Mouse (Mus musculus) ES-Bruce4 (cell line): Measurements from ENCODE around the gene Hsd17b11. TPM values are rescaled to one million over a fixed set of nuclear protein-coding genes. Genes with fewer than 3 reads are reported as not detected.

Experiments used
- H3K27ac ChIP-seq: 2 replicates; pipeline ENCODE4 v1.5.1; 2012; ENCODE audit warnings: low read length, inconsistent platforms; ENCODE audit not compliant: insufficient read depth
- H3K27me3 ChIP-seq: 2 replicates; pipeline ENCODE4 v1.6.1; 2012; ENCODE audit warnings: mild to moderate bottlenecking, low read length, inconsistent platforms; ENCODE audit not compliant: control insufficient read depth, poor library complexity, insufficient read depth, severe bottlenecking
- H3K36me3 ChIP-seq: 2 replicates; pipeline ENCODE4 v1.6.1; 2012; ENCODE audit warnings: inconsistent platforms, mild to moderate bottlenecking, low read length, moderate library complexity; ENCODE audit not compliant: control insufficient read depth, poor library complexity, insufficient read depth, severe bottlenecking
- H3K4me1 ChIP-seq: one replicate; pipeline ENCODE4 v1.8.1; 2011; ENCODE audit warnings: low read length; ENCODE audit not compliant: control insufficient read depth, insufficient read depth
- H3K4me3 ChIP-seq: 2 replicates; pipeline ENCODE4 v1.5.1; 2011; ENCODE audit warnings: low read depth, mild to moderate bottlenecking, low read length
- H3K9ac ChIP-seq: 2 replicates; pipeline ENCODE4 v1.6.1; 2012; ENCODE audit warnings: low read depth, mild to moderate bottlenecking, inconsistent platforms; ENCODE audit not compliant: poor library complexity, severe bottlenecking
- H3K9me3 ChIP-seq: replicated peaks from 2 replicates; pipeline ENCODE4 v1.6.1; 2012; ENCODE audit warnings: mild to moderate bottlenecking, low read length, inconsistent platforms; ENCODE audit not compliant: control insufficient read depth, poor library complexity, insufficient read depth, severe bottlenecking
- CTCF ChIP-seq: IDR thresholded peaks from one replicate; pipeline ENCODE4 v1.8.1; 2011; ENCODE audit warnings: low read depth, low read length
- EP300 ChIP-seq: IDR thresholded peaks from 2 replicates; pipeline ENCODE4 v1.6.1; 2011; ENCODE audit warnings: low read depth, low read length; ENCODE audit not compliant: insufficient read depth
- POLR2A ChIP-seq: IDR thresholded peaks from one replicate; pipeline ENCODE4 v1.8.1; 2011; ENCODE audit warnings: low read length; ENCODE audit not compliant: insufficient read depth
- polyA plus RNA-seq: library from polyadenylated mRNA; stranded (reverse); fragments of >200 nt; gene quantifications from 2 replicates; pipeline ENCODE4 v1.2.4, GENCODE M21; 2011; ENCODE audit warnings: low read depth; ENCODE audit not compliant: missing spikeins, insufficient read depth, insufficient read length

Hsd17b11 gene
- polyA plus RNA-seq, 1 experiment: 25.3 TPM

DNA sequence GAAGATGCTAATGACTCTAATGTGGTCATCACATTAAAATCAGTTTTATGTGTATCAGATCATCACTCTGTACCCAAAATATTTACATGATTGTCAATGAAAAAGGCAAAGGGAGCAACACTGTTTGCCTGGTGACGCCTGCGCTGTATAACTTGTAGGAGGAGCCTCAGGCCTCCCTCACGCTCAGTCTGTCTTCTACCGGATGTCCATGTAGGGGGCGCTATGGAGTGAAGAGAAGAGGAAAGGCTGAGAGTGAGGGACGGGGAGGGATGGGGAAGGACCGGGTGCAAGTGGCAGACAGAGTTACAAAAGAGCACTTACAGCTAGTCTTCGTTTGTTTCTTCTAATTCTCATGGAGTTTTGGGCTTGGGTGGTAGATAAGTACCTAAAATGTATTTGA is 31.2 kb upstream of the Hsd17b11 start:
- H3K4me3 ChIP-seq: no peak overlapping the region
- no peaks in the 10 kb centered on the region for H3K9me3 ChIP-seq
- no peaks in the 10 kb centered on the region for H3K4me1 ChIP-seq
- no peaks in the 10 kb centered on the region for H3K27me3 ChIP-seq
- H3K27ac ChIP-seq: no peak overlapping the region
- TF ChIP-seq POLR2A: no peak
- TF ChIP-seq CTCF: peak; percentile 74
- TF ChIP-seq EP300: no peak
- no peak overlapping the region for H3K9ac ChIP-seq
- H3K36me3 ChIP-seq: peaks cover 4% of the 10 kb centered on the region; the same call in 1 of the 2 replicates

DNA sequence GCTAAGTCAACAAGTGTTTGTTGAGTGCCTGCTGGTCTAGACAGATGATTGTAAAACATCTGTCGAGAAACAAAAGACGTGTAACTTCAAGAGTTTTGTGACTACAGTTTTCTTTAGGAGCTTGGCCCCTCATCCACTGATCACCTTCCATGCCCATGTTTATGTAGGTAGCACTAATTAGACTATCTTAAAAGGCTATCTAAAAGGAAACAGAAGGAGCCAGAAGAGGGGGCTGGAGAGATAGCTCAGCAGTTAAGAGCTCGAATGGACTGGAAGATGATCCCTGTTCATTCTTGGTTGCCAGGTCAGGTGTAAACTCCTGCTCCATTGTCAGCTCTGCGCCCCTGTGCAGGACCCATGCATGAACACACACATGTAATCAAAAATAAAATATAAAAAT is 26.4 kb upstream of the Hsd17b11 start:
- no peaks in the 10 kb centered on the region for H3K9me3 ChIP-seq
- peak overlapping the region; percentile 63; the same call in 1 of the 2 replicates for H3K9ac ChIP-seq
- no peaks in the 10 kb centered on the region for H3K4me1 ChIP-seq
- no peaks in the 10 kb centered on the region for H3K27me3 ChIP-seq
- H3K36me3 ChIP-seq: peaks cover 4% of the 10 kb centered on the region; the same call in 1 of the 2 replicates
- no peak overlapping the region for H3K27ac ChIP-seq
- no peak overlapping the region for H3K4me3 ChIP-seq
- TF ChIP-seq EP300 (no peak), CTCF (no peak), POLR2A (no peak)

DNA sequence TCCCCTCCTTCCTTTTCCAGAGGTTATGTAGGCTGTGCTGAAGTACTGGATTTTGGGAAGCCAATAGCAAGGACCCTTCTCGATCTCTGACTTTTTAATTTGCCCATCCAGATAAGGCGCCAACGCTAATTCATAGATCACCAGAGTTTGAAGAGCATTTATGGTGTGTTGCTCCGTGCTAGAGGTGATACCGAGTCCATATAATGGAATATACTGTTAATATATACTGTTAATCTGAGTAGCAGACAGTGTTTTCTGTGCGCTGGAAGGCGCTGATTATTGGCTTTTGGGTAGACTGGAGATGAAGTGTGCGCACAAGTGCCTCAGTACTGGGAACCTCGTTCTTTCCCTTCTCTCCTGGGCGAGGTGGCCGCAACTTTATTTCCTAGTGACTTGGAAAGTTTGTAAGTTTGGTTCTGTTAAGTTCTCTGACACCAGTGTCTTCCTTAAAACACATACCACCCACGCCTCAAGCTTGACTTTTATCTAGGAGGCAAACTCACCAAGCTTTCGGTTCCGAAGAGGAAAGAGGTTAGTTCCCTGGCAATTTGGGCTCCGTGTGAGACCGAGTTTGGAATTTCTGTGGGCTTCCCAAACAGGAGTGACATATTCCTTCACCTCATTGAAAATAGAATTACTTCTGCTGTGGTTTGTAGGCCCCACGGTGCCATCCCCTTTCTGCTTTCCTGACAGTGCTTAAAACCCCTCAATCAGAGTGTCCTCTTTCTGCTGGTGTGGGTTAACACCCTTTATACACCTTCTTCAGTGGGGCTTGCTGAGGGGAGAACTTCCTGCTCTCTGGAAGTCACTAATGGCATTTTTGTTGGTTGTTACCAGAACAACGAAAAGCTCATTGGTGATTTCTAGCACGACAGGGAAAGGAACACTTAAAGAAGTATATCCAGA is 25.7 kb upstream of the Hsd17b11 start:
- Histone ChIP-seq H3K4me3 (peak overlapping the region; percentile 93), H3K27me3 (no peaks in the 10 kb centered on the region), H3K9me3 (no peaks in the 10 kb centered on the region), H3K27ac (no peak overlapping the region), H3K36me3 (peaks cover 4% of the 10 kb centered on the region; the same call in 1 of the 2 replicates), H3K9ac (peak overlapping the region; percentile 63), H3K4me1 (no peaks in the 10 kb centered on the region)
- no peak for TF ChIP-seq CTCF
- TF ChIP-seq POLR2A: no peak
- no peak for TF ChIP-seq EP300

DNA sequence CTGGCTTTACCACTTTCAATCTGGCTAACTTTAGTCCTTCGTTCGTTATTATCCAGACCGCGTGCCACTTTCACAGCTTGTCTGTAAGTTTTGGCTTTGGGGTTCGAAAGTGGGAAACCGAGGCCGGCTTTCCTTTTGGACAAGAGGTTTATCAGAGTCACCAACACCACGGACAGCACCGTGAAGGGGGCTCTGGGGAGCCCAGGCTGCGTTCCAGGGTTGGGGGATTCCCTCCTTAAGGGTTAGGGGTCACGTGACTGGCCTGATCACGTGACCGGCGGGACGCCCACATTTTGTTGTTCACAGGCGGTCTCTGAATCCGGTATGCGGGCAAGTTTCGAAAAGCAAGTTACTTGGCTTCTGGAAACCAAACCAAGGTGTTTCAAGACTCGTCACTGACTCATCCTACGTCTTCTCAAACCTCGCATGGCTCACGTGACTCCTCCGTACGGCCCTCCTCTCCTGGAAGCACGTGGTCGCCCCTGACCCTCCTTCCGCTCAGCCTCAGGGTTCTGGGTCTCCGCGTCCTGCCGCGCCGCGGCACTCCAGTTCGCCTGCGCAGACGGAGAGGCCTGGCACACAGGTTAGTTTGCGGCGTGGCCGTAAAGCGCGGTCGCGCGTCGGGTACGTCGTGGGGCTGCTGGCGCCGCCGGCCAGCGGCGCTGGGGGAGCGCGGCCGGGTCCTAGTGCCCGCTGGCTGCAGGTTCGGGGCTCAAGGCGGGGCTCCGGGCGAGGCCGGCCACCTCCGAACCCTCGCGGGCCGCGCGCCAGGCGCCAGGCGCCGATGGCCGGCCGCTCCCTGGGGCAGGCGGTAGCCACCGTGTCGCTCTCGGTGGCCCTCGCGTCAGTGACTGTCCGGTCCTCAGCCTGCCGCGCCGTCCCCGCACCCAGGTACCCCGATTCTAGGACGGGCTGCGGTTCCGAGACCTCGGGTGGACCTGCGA is 24.8 kb upstream of the Hsd17b11 start, which contains the start of gene Nudt9:
Gene Nudt9, plus strand, starts transcription at position 51 of the 944 bp plus-strand sequence.
- peak within 1 kb of the TSS; percentile 65 for H3K27ac ChIP-seq
- peak within 1 kb of the TSS; percentile 93 for H3K4me3 ChIP-seq
- no peaks in the 10 kb centered on the region for H3K36me3 ChIP-seq
- H3K4me1 ChIP-seq: no peaks in the 10 kb centered on the region
- peak within 1 kb of the TSS; percentile 63 for H3K9ac ChIP-seq
- peak; percentile 7; the same call in 1 of the 2 replicates for TF ChIP-seq EP300
- TF ChIP-seq CTCF: no peak
- no peaks in the 10 kb centered on the region for H3K9me3 ChIP-seq
- no peaks in the 10 kb centered on the region for H3K27me3 ChIP-seq

DNA sequence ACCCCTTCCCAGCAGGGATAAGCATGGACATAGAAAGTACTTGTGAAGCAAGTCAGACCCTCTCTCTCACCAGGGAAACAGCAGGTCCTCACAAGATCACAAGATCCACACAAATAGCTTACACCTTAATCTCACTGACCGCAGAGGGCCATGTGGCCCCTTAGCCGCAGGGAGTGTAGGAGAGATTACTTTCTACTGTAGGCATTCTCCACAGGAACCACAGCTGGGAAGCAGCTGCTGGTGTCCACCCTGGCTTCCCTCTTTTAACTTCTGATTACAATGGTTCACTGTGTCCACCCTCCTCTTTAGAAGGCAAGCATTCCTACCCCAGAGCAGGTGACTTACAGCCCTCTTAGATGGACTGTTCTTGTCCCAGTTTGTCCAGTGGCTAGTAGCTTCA is 22.0 kb upstream of the Hsd17b11 start:
- no peak overlapping the region for H3K4me3 ChIP-seq

More for the DNA sequence above, 22.0 kb upstream of the Hsd17b11 start:
- H3K9me3 ChIP-seq: no peaks in the 10 kb centered on the region
- no peak overlapping the region for H3K9ac ChIP-seq
- no peaks in the 10 kb centered on the region for H3K27me3 ChIP-seq
- TF ChIP-seq CTCF (no peak), POLR2A (no peak), EP300 (no peak)
- H3K36me3 ChIP-seq: no peaks in the 10 kb centered on the region
- H3K4me1 ChIP-seq: no peaks in the 10 kb centered on the region
- H3K27ac ChIP-seq: no peak overlapping the region
